Mouse (Mus musculus) MEL-GATA-1-ER (cell line): ENCODE results near the gene Pnrc2.

Experiments used
- DNase-seq: peaks from one replicate; pipeline ENCODE4 v3.0.0-alpha.2; 2012; ENCODE audit warnings: low read depth; ENCODE audit errors: extremely low read depth

Pnrc2 gene

GRCm38 (mm10) chr4:135872015-135872414 is 1.6 kb downstream of the Pnrc2 start:
- no peak for DNase-seq

GRCm38 (mm10) chr4:135870227-135871023 is 3.2 kb downstream of the Pnrc2 start:
- no peak for DNase-seq

- no peak for DNase-seq
Observed at GRCm38 (mm10) chr4:135868996-135869395, 4.7 kb downstream of the Pnrc2 start.

- no peak for DNase-seq
Observed at GRCm38 (mm10) chr4:135857597-135858186, 16.0 kb downstream of the Pnrc2 start.

- no peak for DNase-seq
Observed at GRCm38 (mm10) chr4:135856223-135857091, 17.2 kb downstream of the Pnrc2 start.

- DNase-seq: peak; percentile 87
Observed at GRCm38 (mm10) chr4:135855536-135856222, 18.0 kb downstream of the Pnrc2 start, which contains the start of gene Srsf10. Srsf10 (plus strand) TSS chr4:135855747.

- DNase-seq: no peak
Observed at GRCm38 (mm10) chr4:135855080-135855479, 18.6 kb downstream of the Pnrc2 start.

GRCm38 (mm10) chr4:135854630-135855029 is 19.0 kb downstream of the Pnrc2 start:
- DNase-seq: no peak

GRCm38 (mm10) chr4:135853987-135854546 is 19.6 kb downstream of the Pnrc2 start:
- DNase-seq: no peak

- no peak for DNase-seq
Observed at GRCm38 (mm10) chr4:135851942-135852341, 21.7 kb downstream of the Pnrc2 start.

- DNase-seq: no peak
Observed at GRCm38 (mm10) chr4:135850411-135851095, 23.1 kb downstream of the Pnrc2 start.

- DNase-seq: no peak
Observed at GRCm38 (mm10) chr4:135847581-135847980, 26.1 kb downstream of the Pnrc2 start.

- DNase-seq: no peak
Observed at GRCm38 (mm10) chr4:135844400-135844799, 29.2 kb downstream of the Pnrc2 start.

GRCm38 (mm10) chr4:135839293-135840011 is 34.2 kb downstream of the Pnrc2 start:
- no peak for DNase-seq

- no peak for DNase-seq
Observed at GRCm38 (mm10) chr4:135838925-135839292, 34.7 kb downstream of the Pnrc2 start.

GRCm38 (mm10) chr4:135834124-135834717 is 39.4 kb downstream of the Pnrc2 start:
- DNase-seq: no peak

- DNase-seq: no peak
Observed at GRCm38 (mm10) chr4:135833301-135834123, 40.1 kb downstream of the Pnrc2 start.

GRCm38 (mm10) chr4:135832070-135832469 is 41.6 kb downstream of the Pnrc2 start:
- DNase-seq: no peak
